Mouse (Mus musculus): ENCODE measurements around the gene Faxc. TPM values are rescaled to one million over a fixed set of nuclear protein-coding genes. Genes with fewer than 3 reads are reported as not detected.

Faxc gene
- total RNA-seq (2014; fragmentation: Nextera tagmentation) (not detected in 2 replicates), total RNA-seq (2017) (not detected in 2 replicates)

GRCm38 (mm10) chr4:21930971-21931771, at the start of gene Faxc:
TSS of gene Faxc (plus strand) at chr4:21931329.
- ATAC-seq (replicated peaks; ENCODE audit: low FRiP score, low TSS enrichment, poor library complexity, severe bottlenecking): no peak

- 0 out of 2 replicates have a peak, but pooled peaks have one; percentile 35 for ATAC-seq (replicated peaks; ENCODE audit: low FRiP score, low TSS enrichment, poor library complexity, severe bottlenecking)
Observed at GRCm38 (mm10) chr4:21882806-21883205, 48.3 kb upstream of the Faxc start.

GRCm38 (mm10) chr4:21885831-21886230, 45.3 kb upstream of the Faxc start:
- no peak for ATAC-seq (replicated peaks; ENCODE audit: low FRiP score, low TSS enrichment, poor library complexity, severe bottlenecking)

DNA sequence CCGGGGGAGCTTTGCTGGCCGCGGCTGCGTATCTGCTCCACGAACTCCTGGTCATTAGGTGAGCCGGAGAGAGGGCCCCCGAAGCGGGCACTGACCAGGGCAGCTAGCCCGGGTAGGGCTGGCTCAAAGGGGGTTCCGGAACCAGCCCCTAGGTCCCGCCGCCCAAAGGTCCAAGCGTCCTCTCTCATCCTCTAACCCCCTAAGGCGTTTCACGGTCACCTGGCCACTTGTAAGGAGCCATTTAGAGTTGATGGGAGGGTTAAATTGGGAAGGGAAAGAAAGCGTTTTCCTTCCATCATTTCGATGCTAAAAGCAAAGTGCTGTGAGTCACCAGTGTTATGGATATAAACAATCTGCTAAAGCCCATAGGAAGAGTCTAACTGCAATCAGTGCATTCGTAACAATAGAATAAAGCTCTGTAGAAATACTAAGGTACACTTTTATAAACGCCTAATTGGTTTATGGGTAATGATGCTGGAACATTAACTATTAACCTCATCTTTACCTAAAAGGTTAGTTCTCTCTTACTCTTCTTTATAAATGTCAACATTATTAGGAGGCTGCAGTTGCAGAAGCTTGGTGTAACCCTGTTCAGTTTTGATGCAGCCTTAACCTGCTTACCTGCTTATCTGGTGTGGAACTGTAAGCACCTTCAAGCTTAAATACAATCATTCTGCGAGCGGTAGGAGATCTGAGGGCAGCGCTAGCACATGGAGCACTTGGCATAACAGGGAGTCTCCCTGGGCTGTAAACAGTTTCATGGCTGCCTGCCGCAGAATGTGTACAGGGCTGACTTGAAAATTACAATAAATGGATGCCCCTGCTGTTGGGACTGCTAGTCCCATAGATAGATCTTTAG, 872 bp downstream of the Faxc start:
- ATAC-seq (replicated peaks; ENCODE audit: low FRiP score, low TSS enrichment, poor library complexity, severe bottlenecking): no peak

DNA sequence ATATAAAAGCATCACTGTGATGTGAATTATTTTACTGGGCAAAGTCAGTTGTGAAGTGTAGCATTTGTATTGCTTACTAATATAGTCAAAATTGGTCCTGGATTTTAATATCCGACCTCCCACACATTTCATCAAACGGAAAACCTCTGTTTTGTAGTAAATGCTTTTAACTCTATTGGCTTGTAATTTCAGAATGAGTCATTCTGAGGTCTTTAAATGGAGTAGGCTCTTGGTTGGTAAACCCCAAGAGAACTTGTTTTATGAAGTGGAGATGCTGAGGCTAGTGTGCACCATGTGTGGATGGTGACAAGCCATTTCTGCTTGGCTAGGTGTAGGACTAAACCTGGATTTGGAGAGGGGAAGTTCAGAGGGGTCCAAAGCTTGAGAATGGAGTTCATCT, 4.2 kb downstream of the Faxc start:
- no peak for ATAC-seq (replicated peaks; ENCODE audit: low FRiP score, low TSS enrichment, poor library complexity, severe bottlenecking)

GRCm38 (mm10) chr4:21936424-21936823, 5.3 kb downstream of the Faxc start:
- no peak for ATAC-seq (replicated peaks; ENCODE audit: low FRiP score, low TSS enrichment, poor library complexity, severe bottlenecking)

DNA sequence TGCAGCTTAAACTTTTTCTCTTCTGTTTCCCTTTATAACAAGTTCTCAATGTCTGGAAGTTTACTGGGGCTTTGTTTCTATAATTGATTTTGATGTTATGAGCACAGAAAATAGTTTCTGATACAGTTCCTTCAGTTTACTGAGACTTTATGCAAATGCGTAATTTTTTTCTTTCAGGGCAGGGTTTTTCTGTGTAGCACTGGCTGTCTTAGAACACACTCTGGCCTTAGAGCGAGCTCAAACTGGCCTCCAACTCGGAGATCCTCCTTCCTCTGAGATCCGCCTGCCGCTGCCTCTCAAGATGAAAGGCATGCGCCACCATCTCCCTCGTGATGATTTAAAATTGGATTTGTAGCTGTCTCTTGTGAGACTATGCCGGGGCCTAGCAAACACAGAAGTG, 6.8 kb downstream of the Faxc start:
- no peak for ATAC-seq (replicated peaks; ENCODE audit: low FRiP score, low TSS enrichment, poor library complexity, severe bottlenecking)

GRCm38 (mm10) chr4:21944672-21945071, 13.5 kb downstream of the Faxc start:
- no peak for ATAC-seq (replicated peaks; ENCODE audit: low FRiP score, low TSS enrichment, poor library complexity, severe bottlenecking)

DNA sequence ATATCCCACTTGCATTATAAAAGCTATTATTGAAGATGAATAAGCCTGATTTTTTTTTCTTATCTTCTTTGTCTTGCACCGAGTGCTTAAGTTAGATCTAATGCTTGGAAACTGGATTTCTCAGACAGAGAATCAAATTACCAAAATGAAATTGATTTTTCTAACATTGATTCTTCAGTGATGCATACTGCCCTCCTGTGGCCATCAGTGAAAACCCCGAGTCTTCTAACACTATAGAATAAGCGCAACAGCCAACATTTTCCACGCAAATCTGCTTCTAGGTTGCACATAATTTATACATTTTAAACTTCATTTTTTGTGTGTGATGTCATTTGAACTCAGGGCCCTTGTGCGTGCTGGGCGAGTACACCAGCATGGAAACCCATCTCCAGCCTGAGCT, 20.3 kb downstream of the Faxc start:
- ATAC-seq (replicated peaks; ENCODE audit: low FRiP score, low TSS enrichment, poor library complexity, severe bottlenecking): no peak

- no peak for ATAC-seq (replicated peaks; ENCODE audit: low FRiP score, low TSS enrichment, poor library complexity, severe bottlenecking)
Observed at GRCm38 (mm10) chr4:21952255-21952654, 21.1 kb downstream of the Faxc start.

DNA sequence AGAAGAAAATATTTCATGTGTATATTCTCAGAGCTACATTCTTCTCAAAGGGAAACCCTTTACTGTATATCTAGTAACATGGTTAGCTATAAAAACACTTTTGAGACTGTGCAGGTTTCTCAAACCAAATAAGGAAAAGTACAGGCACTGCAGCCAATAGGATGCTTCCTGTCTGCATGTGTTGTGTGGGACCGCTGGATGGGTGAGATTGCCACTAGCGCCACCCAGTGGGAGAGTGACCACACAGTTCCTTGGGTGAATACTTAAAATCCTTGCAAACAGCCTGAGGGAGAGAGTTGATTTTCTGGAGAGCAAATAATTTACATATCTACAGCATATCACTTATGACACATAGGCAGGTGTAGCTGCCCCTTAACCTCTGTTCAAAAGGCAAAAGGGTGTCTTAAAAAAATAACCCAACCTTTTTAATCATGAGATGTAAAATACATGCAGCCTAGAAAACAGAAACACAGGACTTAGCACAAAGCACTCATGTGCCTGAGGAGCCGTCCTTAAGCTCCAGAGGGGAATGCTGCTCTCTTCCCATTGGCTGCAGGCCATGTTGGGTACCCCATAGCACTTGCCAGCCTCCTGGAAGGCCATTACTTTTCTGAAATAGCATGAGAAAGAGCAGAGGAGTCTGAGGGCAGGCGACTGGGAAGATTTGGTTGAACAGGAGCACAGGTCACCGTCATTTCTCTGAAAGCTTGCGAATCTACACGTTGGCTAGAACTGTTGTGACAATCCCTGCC, 26.6 kb downstream of the Faxc start:
- peak; percentile 92 for ATAC-seq (replicated peaks; ENCODE audit: low FRiP score, low TSS enrichment, poor library complexity, severe bottlenecking)

DNA sequence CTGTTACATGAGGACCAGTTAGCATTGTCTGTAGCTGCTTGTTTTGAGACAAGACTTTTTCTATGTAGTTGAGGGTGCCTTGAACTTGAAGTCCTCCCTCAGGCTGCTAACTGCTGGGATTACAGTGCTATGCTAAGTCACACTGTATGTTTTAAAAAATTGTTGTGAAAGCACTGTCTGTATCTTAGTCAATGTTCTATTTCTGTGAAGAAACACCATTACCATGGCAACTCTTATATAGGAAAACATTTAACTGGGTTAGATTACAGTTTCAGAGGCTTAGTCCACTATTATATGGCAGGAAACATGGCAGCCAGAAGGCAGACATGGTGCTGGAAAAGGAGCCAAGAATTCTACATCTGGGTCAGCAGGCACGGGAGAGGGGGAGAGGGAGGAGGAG, 40.8 kb downstream of the Faxc start:
- no peak for ATAC-seq (replicated peaks; ENCODE audit: low FRiP score, low TSS enrichment, poor library complexity, severe bottlenecking)

DNA sequence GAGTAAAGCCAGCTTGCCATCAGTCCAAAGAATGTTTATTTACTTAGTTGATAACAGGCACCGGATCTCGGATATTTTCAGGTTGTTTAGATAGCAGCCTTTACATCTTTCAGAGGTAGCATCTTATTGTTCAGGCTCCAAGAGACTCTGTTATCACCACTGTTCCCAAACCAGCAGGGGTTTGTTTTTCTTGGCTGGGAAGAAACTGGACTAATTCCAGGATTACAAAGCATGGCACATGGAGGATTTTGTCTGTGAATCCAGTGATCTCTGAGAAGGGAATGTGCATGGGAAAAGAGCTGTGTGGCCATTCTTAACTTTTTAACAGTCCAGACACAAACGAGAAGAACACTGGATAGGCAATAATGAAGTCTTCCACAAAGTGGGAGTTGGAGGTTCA, 43.0 kb downstream of the Faxc start:
- no peak for ATAC-seq (replicated peaks; ENCODE audit: low FRiP score, low TSS enrichment, poor library complexity, severe bottlenecking)

GRCm38 (mm10) chr4:21980471-21980870, 49.3 kb downstream of the Faxc start:
- ATAC-seq (replicated peaks; ENCODE audit: low FRiP score, low TSS enrichment, poor library complexity, severe bottlenecking): no peak

DNA sequence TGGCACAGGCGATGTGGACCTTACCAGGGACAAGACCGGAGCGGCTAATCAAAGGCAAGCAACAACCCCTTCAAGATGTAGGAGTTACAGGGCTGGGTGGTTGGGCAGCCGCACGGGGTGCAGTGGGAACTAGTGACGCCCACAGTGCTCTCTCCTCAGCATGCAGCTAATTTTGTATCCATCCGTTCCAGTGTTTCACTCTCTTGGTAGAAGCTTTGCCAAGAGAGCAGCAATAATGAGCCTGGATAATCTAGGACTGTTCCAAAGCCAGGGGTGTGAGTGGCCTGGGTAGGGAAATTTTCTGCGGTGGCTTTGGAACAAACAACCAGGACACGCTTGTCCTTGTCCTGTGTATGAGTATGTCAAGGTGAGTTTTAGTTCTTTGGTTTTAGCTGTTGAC, 51.3 kb downstream of the Faxc start:
- no peak for ATAC-seq (replicated peaks; ENCODE audit: low FRiP score, low TSS enrichment, poor library complexity, severe bottlenecking)

- ATAC-seq (replicated peaks; ENCODE audit: low FRiP score, low TSS enrichment, poor library complexity, severe bottlenecking): no peak
Observed at GRCm38 (mm10) chr4:21986857-21987256, 55.7 kb downstream of the Faxc start.

DNA sequence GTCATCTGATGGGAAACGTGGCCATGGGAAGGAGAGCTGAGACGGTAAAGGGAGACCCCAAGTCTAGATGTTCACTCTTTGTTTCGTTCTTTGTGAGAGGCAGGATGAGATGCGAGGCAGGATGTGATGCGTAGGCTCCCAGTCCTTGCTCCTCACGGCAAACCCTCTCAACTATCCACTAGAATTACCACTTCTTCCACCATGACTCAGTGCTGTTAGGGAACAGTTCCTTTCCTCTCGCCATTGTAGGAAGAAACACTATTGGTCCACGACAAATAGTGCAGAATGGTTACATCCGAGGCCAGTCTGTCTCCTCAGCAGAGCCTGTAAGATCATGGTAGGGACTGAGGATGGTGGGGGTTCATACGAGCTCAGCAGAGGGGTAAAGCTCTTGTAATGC, 56.3 kb downstream of the Faxc start:
- ATAC-seq (replicated peaks; ENCODE audit: low FRiP score, low TSS enrichment, poor library complexity, severe bottlenecking): no peak

GRCm38 (mm10) chr4:21989571-21990091, 58.5 kb downstream of the Faxc start:
- ATAC-seq (replicated peaks; ENCODE audit: low FRiP score, low TSS enrichment, poor library complexity, severe bottlenecking): no peak

- ATAC-seq (replicated peaks; ENCODE audit: low FRiP score, low TSS enrichment, poor library complexity, severe bottlenecking): 0 out of 2 replicates have a peak, but pooled peaks have one; percentile 41
Observed at GRCm38 (mm10) chr4:21990580-21991235, 59.6 kb downstream of the Faxc start.
